Mouse (Mus musculus) monocyte, adult 2 months (primary cell): ENCODE measurements around the gene Dhx15.

Source experiments
- DNase-seq, 2 experiments: peaks; one replicate each; pipeline ENCODE4 v3.0.0; 2022; ENCODE audit warnings: low spot score in 2 of 2, low read depth in 1 of 2

Dhx15 gene

DNA sequence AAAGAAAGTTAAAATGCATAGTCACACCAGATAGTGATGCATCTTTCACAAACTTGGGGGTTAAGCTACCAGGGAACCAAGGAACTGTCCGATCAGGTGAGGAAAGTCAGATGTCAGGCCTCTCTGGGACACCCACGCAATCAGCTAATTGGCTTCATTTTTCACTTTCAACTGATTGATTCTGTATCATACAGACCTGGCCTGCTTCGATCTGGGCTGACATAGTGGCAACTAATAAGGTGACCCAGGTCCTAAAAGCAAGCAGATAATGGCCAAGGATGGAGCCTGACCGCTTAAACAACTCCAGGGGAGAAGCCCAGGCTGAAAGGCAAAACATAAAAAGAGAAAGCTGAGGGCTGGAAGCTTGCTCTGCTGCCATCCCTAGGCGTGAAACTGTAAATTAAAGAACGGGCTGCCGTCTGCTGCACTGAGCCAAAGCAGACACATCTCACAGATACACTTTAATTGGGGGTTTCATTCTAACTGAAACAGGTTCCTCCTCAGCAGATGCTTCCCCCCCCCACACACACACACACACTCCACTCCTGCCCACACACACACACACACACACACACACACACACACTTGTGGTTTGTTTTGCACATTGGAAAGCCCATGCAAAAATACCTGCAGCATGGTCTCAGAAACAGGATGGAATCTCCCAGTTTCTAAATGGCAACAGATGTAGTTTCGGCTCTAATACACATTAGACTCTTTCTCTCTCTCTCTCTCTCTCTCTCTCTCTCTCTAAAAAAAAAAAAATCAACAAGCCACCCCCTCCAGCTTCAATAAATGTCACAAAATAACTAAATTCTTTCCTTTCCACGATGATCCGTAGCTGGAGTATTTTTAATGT lies 79.3 kb downstream of the Dhx15 start:
- DNase-seq: no peak
